Mouse (Mus musculus) urinary bladder, postnatal 25 days (tissue): ENCODE results near the gene Slc25a45.

ENCODE experiments used
- DNase-seq: peaks from one replicate; pipeline ENCODE4 v3.0.0; 2022; ENCODE audit warnings: low spot score

The Slc25a45 gene

GRCm38 (mm10) chr19:5840890-5841388, 36.7 kb upstream of the Slc25a45 start:
- DNase-seq: no peak

DNA sequence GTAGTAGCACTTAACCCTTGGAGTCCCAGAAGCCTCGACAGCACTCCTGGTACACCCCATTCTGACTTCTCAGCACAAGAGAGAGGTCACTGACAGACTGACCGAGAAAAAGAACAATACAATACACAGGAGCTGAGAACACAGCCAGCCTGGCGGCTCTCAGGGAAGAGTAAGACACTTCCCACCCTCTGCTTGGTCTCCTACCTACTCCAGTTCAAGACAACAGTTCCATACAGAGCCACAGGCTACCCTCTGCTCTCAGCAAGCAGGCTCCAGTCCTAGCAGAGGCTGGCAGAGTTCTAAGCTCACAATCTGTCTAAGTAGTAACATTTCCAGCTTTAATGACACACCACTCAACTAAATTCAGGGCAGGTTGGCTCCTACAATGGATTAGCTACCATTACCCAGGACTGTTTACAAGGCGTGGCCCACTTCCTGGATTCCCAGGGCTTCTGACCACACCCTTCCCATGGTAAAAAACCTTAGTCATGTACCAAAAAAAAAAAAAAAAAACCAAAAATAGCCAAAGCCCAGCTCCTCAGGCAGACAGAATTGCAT, 36.1 kb upstream of the Slc25a45 start:
- DNase-seq: no peak

- DNase-seq: no peak
Observed at GRCm38 (mm10) chr19:5841999-5842784, 35.4 kb upstream of the Slc25a45 start.

- DNase-seq: no peak
Observed at GRCm38 (mm10) chr19:5842785-5843730, 34.5 kb upstream of the Slc25a45 start.

DNA sequence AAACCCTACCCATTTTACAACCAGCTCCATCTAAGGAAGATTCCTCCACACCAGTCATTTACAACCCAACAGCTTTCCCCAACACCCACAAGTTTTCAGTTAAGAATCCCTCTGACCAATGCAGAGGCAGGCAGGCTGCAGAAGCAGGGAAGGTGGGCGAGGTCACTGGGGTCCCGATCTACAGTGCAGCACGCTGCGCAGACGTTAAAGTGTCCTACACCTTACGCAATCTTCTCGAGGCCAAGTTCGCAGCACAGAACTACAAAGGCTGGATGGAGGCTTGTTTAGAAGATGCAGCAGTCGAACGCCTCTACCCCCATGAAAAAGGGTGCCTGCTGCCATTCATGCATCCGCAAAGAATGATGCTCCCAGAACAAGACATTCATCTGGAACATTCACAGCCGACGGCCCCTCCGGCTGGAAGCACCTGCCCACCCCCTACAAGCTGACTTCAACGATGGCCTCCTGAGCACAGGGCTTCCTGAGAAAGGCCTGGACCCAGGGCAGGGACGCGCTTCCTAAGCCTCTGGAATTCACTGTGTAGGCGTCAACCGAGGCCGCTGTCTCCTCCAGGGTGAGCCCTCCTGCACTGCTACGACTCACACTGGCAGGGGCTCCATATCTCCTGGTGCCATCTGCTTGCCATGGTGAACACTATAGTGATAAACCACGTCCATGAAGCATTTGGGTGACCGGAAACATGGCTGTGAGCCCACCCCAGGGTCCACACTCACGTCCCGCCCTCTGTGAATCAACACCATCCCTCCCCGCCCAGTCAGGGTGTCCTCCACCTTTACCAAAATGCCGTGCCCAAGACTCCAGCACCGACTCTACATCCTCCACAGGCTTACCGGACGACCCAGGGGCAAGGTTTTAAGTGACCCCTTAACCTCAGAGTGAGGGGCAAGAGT, 33.6 kb upstream of the Slc25a45 start:
- DNase-seq: no peak

DNA sequence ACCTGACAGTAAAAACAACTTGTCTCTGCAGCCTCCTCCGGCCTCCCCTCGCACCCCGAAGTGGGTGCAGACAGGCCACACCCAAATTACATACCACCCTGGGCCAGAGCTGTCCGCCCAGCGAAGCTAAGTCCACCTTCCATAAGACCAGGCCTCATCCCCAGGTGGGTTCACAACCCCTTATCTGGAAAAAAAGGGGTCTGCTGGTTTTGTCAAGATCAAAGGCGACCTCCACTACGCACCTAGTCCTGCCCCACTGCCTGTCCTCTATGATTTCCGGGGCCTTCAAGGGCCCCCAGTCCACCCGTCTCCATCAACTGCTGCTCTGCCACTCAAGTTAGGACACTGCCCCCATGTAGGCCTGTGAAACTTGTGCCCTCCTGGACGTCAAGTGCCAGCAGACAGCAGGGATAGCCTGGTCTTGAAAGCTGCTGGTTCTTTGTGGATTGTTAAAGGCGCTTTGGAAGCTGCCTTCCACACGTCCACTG, 32.7 kb upstream of the Slc25a45 start:
- DNase-seq: no peak

DNA sequence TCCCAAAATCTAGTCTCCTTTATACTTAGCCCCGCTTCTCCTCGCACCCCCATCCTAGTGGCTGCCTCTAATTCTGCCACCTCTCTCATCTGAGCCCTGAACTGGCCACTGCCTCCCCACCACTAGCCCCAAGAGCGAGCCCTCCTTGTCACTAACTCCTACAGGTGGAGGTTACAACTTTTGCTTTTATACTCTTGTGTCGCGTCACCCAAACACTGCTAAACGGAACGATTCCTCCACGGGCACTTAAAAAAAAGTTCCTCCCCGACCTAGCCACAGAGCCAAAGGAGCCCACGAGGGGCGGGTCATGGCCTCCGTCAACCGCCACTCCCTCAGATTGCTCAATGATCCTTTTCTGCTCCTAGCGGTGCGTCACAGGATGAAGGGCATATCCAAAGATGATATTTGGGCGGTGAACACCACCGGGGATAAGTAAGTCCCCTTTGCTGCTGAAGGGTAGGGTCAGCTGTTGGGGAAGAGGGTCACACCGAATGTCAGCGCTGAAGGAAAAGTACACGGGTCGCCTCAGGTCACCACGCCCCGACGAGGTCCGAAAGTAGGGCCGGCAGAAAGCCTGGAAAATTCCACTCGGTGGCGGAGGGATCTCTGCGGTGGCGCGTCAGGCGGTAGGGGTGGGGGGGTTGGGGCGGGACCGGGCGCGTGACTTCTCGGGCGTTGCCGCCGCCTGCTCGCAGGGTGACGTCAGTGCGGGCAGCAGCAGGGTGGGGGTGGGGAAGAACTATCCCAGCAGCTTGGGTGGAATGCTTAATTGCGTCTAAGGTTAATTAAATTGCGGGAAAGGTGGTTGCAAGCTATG, 32.1 kb upstream of the Slc25a45 start:
- DNase-seq: peak; percentile 92

- DNase-seq: no peak
Observed at GRCm38 (mm10) chr19:5846154-5846553, 31.5 kb upstream of the Slc25a45 start.

- DNase-seq: peak; percentile 62
Observed at GRCm38 (mm10) chr19:5846557-5847305, 30.9 kb upstream of the Slc25a45 start.

DNA sequence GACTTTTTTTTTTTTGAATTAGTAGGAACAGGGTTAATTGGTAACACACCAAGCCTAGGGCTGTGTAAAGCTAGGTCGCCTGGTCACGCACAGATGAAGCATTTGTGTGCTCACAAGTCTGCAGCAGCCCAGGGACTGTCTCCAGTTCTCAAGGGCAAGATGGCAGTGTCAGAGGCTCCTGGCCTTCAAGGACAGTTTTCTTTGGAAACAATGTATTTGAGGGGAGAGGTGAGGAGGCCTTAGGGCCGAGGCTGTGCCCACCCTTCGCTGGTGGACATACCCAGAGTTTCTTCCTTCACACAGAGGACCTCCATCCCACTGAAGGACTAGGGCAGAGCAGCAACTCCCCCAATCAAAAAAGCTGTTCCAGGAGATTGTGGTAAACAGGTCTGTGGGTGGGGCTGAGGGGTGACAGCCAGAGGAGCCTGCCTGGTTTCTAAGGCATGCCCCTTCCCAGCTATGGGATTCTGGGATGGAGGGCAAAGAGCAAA, 30.3 kb upstream of the Slc25a45 start:
- no peak for DNase-seq

DNA sequence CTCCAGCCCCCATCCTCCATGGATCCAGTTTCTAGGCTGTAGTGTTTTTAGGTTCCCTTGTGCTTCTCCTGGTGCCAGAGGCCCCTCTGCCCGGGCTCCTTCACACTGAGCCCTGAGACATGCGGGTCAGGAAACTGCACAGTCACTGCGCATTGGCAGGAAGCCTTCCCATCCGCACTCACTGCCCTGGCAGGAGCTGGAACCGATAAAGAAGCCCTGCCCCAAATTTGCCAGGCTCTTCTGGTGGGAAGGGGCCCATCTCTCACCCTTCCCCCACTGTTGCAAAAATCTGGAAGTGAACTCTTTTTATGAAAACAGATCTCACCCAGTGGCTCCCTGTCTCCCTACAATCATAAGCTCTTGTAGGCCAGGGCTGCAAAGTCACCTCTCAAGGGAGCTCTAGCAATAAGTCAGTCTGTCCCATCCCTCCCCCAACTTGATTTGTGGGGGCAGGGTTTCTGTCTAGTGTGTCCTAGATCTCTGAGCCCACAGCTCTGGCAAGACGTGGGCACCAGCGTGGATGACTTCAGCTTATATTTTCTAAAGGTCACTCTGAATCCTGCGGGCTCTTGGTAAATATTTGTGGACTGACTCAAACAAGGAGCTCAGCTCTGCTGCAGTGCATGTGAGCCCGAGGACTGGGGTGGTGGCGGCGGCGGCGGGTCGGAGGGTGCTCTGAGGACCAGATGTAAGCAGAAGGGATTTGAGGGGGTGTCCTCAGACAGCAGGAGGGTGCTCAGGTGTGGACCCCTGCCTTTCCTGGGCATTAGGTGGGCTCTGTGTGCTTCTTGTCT, 29.4 kb upstream of the Slc25a45 start:
- peak; percentile 53 for DNase-seq

- DNase-seq: no peak
Observed at GRCm38 (mm10) chr19:5848826-5849672, 28.6 kb upstream of the Slc25a45 start.

GRCm38 (mm10) chr19:5849843-5850527, 27.6 kb upstream of the Slc25a45 start:
- DNase-seq: peak; percentile 92

- no peak for DNase-seq
Observed at GRCm38 (mm10) chr19:5850860-5851259, 26.7 kb upstream of the Slc25a45 start.

- no peak for DNase-seq
Observed at GRCm38 (mm10) chr19:5851481-5851971, 26.1 kb upstream of the Slc25a45 start.

- no peak for DNase-seq
Observed at GRCm38 (mm10) chr19:5852035-5852722, 25.4 kb upstream of the Slc25a45 start.
